Mouse (Mus musculus): ENCODE results near the gene Pou2f2. TPM values are rescaled to one million over a fixed set of nuclear protein-coding genes. Genes with fewer than 3 reads are reported as not detected.
A peak's percentile ranks its signal among the peaks of the same experiment; 100 is the strongest.

Gene Pou2f2
- polyA plus RNA-seq, 1 experiment from 2014 or later = 56.2 TPM

- no peaks in the 10 kb centered on the region for H3K9me3 ChIP-seq
- no peak overlapping the region for H3K4me3 ChIP-seq (replicated peaks)
- peak overlapping the region; percentile 42; the same call in 1 of the 2 replicates for H3K9ac ChIP-seq (replicated peaks)
- peak overlapping the region; percentile 56 for H3K4me2 ChIP-seq (replicated peaks)
- ATAC-seq = peak; percentile 21; the same call in 1 of the 2 replicates
- peaks cover 36% of the 10 kb centered on the region for H3K4me1 ChIP-seq (replicated peaks)
- H3K27me3 ChIP-seq = peaks cover 25% of the 10 kb centered on the region
- 8% methylated on average over 25 of the region's 25 CpGs for WGBS
- H3K27ac ChIP-seq = no peak overlapping the region
- no peaks in the 10 kb centered on the region; the same call in 1 of the 2 replicates for H3K36me3 ChIP-seq
Measured at GRCm38 (mm10) chr7:25132318-25132960, 47.1 kb downstream of the Pou2f2 start.

DNA sequence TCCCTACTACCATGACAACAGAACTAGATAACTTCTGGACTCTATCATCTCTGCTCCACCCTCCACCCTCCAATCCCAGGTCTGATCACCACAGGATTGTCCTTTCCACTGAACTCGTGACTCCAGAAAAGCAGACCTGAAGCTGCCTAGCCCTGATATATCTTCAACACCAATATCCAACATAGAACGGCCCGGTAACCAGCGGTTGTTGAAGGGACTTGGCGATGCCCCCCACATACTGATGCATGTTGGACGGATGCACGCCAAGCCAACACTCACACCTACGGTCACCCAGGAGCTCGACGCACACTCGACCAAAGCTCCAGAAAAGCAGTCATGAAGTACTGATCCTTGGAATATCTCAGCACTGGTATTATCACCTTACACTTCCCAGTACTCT lies 48.3 kb downstream of the Pou2f2 start:
- Histone ChIP-seq H3K4me2 (replicated peaks) (no peak overlapping the region), H3K4me3 (replicated peaks) (no peak overlapping the region), H3K9ac (replicated peaks) (no peak overlapping the region), H3K9me3 (no peaks in the 10 kb centered on the region), H3K36me3 (no peaks in the 10 kb centered on the region; the same call in 1 of the 2 replicates), H3K27ac (no peak overlapping the region), H3K27me3 (peaks cover 25% of the 10 kb centered on the region), H3K4me1 (replicated peaks) (peaks cover 36% of the 10 kb centered on the region)
- 90% methylated on average over 11 of the region's 11 CpGs for WGBS
- no peak for ATAC-seq

- Histone ChIP-seq H3K4me1 (replicated peaks) (peaks cover 36% of the 10 kb centered on the region), H3K9ac (replicated peaks) (no peak overlapping the region), H3K27me3 (peaks cover 25% of the 10 kb centered on the region), H3K4me3 (replicated peaks) (no peak overlapping the region), H3K4me2 (replicated peaks) (no peak overlapping the region), H3K9me3 (no peaks in the 10 kb centered on the region), H3K36me3 (no peaks in the 10 kb centered on the region; the same call in 1 of the 2 replicates), H3K27ac (no peak overlapping the region)
- WGBS = 79% methylated on average over 11 of the region's 11 CpGs
- no peak for ATAC-seq
Measured at GRCm38 (mm10) chr7:25130565-25130964, 49.0 kb downstream of the Pou2f2 start.

DNA sequence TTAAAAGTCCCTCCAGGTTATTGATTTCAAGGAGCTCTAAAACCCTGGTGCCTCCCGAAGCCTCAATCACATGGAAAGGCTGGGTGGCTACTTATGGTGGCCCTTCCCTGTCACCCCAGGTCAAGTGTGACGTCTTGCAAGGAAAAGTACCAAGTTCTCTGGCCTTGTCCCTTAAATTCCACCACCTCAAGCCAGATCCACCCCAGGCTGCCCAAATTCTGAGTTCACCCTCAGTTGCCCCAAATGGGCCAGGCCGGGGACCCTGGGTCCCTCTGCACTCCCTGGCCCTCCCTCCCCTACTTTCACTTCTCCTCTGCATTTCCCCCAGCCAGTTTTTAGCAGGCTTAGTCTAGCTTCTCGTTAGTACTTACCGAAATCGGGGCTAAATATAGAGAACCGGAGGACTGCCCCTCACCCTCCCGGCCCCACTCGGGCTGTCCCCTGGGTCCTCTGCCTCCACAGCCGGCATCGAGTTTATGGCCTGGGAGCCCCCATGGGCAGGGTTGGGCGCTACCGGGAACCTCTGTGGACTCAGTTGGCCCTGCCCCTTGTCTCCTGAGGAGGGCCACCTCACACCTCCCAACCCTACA lies 50.0 kb downstream of the Pou2f2 start:
- ATAC-seq = no peak
- Histone ChIP-seq H3K4me3 (replicated peaks) (no peak overlapping the region), H3K27me3 (peaks cover 23% of the 10 kb centered on the region), H3K36me3 (no peaks in the 10 kb centered on the region), H3K9me3 (no peaks in the 10 kb centered on the region), H3K4me2 (replicated peaks) (no peak overlapping the region), H3K9ac (replicated peaks) (no peak overlapping the region), H3K27ac (no peak overlapping the region), H3K4me1 (replicated peaks) (peaks cover 29% of the 10 kb centered on the region)
- WGBS = 83% methylated on average over 13 of the region's 13 CpGs

DNA sequence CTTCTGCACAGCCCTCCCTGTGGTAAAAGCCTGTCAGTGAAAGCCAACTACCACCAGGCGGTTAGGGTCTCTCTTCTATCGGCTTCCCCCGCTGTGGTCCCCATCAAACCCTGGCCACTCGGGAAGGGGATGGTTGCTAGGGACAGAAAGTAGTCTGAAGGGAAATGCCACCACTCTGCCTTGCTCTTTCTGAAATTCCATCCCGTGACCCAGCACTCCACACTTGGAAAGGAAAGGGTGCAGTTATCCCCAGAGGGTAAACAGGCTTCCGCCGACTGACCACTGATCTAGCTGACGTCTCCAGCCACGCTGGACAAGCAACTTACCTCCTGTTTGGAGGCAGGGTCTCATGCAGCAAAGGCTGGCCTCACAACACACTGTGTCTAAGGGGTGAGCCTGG lies 51.6 kb downstream of the Pou2f2 start:
- Histone ChIP-seq H3K36me3 (no peaks in the 10 kb centered on the region), H3K4me3 (replicated peaks) (no peak overlapping the region), H3K4me2 (replicated peaks) (no peak overlapping the region), H3K9me3 (no peaks in the 10 kb centered on the region), H3K9ac (replicated peaks) (0 out of 2 replicates have a peak overlapping the region, but pooled peaks have one; percentile 28), H3K27ac (no peak overlapping the region), H3K27me3 (peaks cover 17% of the 10 kb centered on the region), H3K4me1 (replicated peaks) (peaks cover 14% of the 10 kb centered on the region)
- no peak for ATAC-seq
- WGBS = 67% methylated on average over 9 of the region's 9 CpGs

GRCm38 (mm10) chr7:25125716-25126281 lies 53.7 kb downstream of the Pou2f2 start:
- H3K4me1 ChIP-seq (replicated peaks) = peaks cover 3% of the 10 kb centered on the region; the same call in 1 of the 2 replicates
- no peak overlapping the region for H3K9ac ChIP-seq (replicated peaks)
- H3K27me3 ChIP-seq = no peaks in the 10 kb centered on the region
- H3K27ac ChIP-seq = no peak overlapping the region
- no peak for ATAC-seq
- H3K9me3 ChIP-seq = no peaks in the 10 kb centered on the region
- no peak overlapping the region for H3K4me2 ChIP-seq (replicated peaks)
- WGBS = 84% methylated on average over 10 of the region's 10 CpGs
- no peaks in the 10 kb centered on the region for H3K36me3 ChIP-seq
- H3K4me3 ChIP-seq (replicated peaks) = no peak overlapping the region

DNA sequence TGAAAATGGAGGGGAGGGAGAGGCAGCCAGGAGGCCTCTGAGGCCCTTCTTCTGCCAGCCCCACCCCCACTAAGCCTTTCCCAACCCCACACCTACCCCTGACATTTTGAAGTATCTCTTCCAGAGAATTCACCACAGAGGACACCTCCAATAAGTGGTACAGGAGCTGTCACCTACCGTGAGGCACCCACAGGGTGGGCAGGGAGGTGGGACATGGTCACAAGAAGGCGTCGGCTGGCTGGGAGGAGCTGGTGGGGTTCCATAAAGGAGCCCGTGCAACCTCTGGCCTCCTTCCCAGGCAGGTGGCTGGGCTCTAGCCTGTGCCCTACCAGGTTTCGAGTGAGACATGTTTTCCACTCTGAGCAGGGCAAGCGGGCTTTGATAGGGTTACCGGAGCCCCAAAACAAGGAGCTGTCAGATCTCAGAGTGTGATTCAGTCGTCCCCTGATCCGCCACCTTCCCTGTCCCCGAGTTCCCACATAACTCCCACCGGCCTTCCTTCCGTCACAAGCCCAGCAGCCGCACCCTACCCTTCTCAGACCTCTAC lies 58.2 kb downstream of the Pou2f2 start:
- no peaks in the 10 kb centered on the region for H3K36me3 ChIP-seq
- no peak overlapping the region for H3K9ac ChIP-seq (replicated peaks)
- no peaks in the 10 kb centered on the region for H3K9me3 ChIP-seq
- no peaks in the 10 kb centered on the region; the same call in 1 of the 2 replicates for H3K4me1 ChIP-seq (replicated peaks)
- no peak overlapping the region for H3K27ac ChIP-seq
- no peak overlapping the region for H3K4me2 ChIP-seq (replicated peaks)
- 0 out of 2 replicates have a peak, but pooled peaks cover under 1% of the 10 kb centered on the region for H3K27me3 ChIP-seq
- WGBS = 80% methylated on average over 13 of the region's 13 CpGs
- no peak overlapping the region for H3K4me3 ChIP-seq (replicated peaks)
- ATAC-seq = no peak

- ATAC-seq = no peak
Measured at GRCm38 (mm10) chr7:25120061-25120834, 59.3 kb downstream of the Pou2f2 start.

DNA sequence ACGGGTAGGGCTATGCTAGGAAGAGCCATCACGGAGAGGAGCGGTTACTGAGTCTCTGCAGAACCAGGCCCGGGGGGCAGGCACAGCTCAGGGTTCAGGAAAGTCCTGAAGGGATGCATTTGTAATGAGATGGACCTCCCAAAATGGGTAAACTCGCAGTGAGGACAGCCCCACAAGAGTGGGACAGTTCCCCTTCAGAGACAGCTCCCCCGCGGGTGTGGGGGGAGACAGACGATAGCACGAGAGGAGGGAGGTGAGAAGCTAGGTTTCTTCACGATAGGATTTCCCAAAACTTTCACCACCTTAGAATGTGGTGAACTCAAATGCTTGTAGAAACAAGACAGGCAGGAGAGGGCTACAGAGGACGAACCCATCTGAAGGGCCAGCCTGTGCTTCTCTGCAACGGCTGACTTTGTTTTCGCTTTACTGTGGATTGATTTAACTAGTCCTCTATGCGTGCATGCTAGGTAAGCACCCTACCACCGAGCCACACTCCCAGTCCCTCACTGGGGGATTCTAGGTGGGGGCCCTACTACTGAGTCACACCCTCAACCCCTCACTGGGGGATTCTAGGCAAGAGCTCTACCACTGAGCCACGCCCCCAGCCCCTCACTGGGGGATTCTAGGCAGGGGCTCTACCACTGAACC lies 66.4 kb downstream of the Pou2f2 start:
- H3K36me3 ChIP-seq = peaks cover 29% of the 10 kb centered on the region
- H3K27ac ChIP-seq = no peak overlapping the region
- no peaks in the 10 kb centered on the region for H3K4me1 ChIP-seq (replicated peaks)
- 88% methylated on average over 16 of the region's 16 CpGs for WGBS
- no peak overlapping the region for H3K4me2 ChIP-seq (replicated peaks)
- no peak overlapping the region for H3K9ac ChIP-seq (replicated peaks)
- H3K9me3 ChIP-seq = no peaks in the 10 kb centered on the region
- no peak for ATAC-seq
- H3K4me3 ChIP-seq (replicated peaks) = no peak overlapping the region
- H3K27me3 ChIP-seq = 0 out of 2 replicates have a peak, but pooled peaks cover 4% of the 10 kb centered on the region

More at GRCm38 (mm10) chr7:25120061-25120834, 59.3 kb downstream of the Pou2f2 start:
- H3K4me3 ChIP-seq (replicated peaks) = no peak overlapping the region
- no peak overlapping the region for H3K4me2 ChIP-seq (replicated peaks)
- H3K9me3 ChIP-seq = no peaks in the 10 kb centered on the region
- no peak overlapping the region for H3K27ac ChIP-seq
- H3K9ac ChIP-seq (replicated peaks) = no peak overlapping the region
- H3K36me3 ChIP-seq = peaks cover 3% of the 10 kb centered on the region
- 0 out of 2 replicates have a peak, but pooled peaks cover 4% of the 10 kb centered on the region for H3K27me3 ChIP-seq
- 73% methylated on average over 13 of the region's 25 CpGs for WGBS
- H3K4me1 ChIP-seq (replicated peaks) = no peaks in the 10 kb centered on the region; the same call in 1 of the 2 replicates

DNA sequence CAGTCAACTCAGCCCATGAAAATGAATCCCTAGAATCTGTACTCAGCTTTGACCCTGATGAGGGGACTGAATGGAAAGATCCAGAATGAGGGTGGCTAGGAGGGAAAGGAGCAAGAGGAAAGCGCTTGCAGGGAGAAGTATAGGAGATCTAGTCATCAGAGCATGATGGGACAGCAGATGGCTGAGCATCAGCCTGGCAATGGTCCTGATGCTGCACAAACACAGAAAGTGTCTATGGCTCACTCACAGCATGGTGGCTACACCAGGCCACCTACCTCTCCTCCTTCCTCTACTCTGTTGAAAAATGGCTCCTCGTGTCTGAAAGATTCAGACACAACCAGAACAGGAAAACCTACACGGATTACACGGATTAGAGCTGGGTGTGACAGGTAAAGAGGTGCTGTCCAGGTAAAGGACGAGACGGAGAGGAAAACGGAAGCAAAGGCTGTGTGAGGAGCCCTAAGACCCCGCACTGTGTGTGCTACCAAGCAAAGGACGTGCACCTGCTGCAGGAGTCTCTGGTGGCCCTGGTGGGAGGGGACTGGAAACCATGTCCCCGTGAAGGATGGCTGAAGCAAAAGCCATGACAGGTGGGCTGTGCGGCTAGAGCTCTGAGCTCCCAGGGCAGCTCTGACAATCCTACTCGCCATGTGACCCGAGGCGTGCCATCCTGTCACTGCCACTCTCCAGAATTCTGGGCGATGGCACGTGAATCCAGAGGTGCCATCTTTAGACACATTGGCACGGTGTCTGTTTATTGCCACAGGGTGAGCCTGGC lies 67.2 kb downstream of the Pou2f2 start:
- H3K4me2 ChIP-seq (replicated peaks) = no peak overlapping the region
- no peak overlapping the region for H3K4me3 ChIP-seq (replicated peaks)
- H3K36me3 ChIP-seq = peaks cover 29% of the 10 kb centered on the region
- 90% methylated on average over 17 of the region's 17 CpGs for WGBS
- 0 out of 2 replicates have a peak, but pooled peaks cover 4% of the 10 kb centered on the region for H3K27me3 ChIP-seq
- no peak overlapping the region for H3K9ac ChIP-seq (replicated peaks)
- no peak overlapping the region for H3K27ac ChIP-seq
- ATAC-seq = no peak
- H3K9me3 ChIP-seq = no peaks in the 10 kb centered on the region
- H3K4me1 ChIP-seq (replicated peaks) = peaks cover 4% of the 10 kb centered on the region; the same call in 1 of the 2 replicates
